Mouse (Mus musculus) cerebellum, adult 2 months (tissue): ENCODE results near the gene Prmt1.

Experiments used
- CTCF ChIP-seq: fragments of 200-500 bp; IDR thresholded peaks from 2 replicates; pipeline ENCODE4 v1.5.1; 2011; ENCODE audit warnings: low read depth, mild to moderate bottlenecking, control low read depth, low read length, moderate library complexity, borderline replicate concordance; ENCODE audit not compliant: insufficient read depth
- POLR2A ChIP-seq: fragments of 200-500 bp; IDR thresholded peaks from 2 replicates; pipeline ENCODE4 v1.6.1; 2011; ENCODE audit warnings: low read length, control low read depth, borderline replicate concordance; ENCODE audit not compliant: insufficient read depth

DNA sequence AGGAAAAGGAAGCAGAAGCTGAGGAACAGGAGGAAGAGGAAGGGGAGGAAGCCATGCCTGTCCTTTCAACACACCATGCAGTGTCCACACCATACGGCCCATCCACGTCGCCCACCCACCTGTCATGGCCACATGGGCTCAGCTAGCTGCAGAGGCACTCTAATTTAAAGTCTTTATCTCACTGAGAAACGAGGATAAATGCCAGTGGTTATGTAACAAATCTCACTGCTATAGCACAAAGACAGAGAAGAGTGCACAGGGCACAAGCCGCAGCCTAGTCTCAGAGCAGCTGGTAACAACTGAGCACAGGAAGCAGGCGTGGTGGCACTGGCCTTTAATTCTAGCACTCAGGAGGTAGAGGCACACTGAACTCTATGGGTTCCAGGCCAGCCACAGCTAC is 36.4 kb downstream of the Prmt1 start:
- TF ChIP-seq POLR2A (no peak), CTCF (no peak)
